Mouse (Mus musculus): ENCODE data around the gene Ift20. TPM values are rescaled to one million over a fixed set of nuclear protein-coding genes. Genes with fewer than 3 reads are reported as not detected.
"Not testable (repeated sequence)": the region's sequence is repeated elsewhere in the genome, so short reads cannot be mapped to it uniquely, and the experiment has no call there.

The Ift20 gene
- total and polyA plus RNA-seq, 3 experiments = 37.6 to 40.6 (median 39.4) TPM

GRCm38 (mm10) chr11:78569806-78570205 is 33.6 kb downstream of the Ift20 start:
- intact Hi-C loops (cut with DNase I) = loop anchor here (5.0 to 10.0 kb wide), 2 partner anchors 52 to 125 kb away; partner anchors contain the start of gene Nlk
- Histone ChIP-seq H3K27ac (no peak overlapping the region; the same call in 1 of the 2 replicates), H3K9ac (ENCODE audit: low read depth, low read length) (no peak overlapping the region), H3K4me3 (no peak overlapping the region), H3K27me3 (ENCODE audit: control insufficient read depth, insufficient read depth, low read length) (no peaks in the 10 kb centered on the region), H3K36me3 (ENCODE audit: control insufficient read depth, insufficient read depth, low read length) (peaks cover 11% of the 10 kb centered on the region), H3K4me1 (ENCODE audit: control insufficient read depth, insufficient read depth, low read length) (peaks cover 8% of the 10 kb centered on the region), H3K79me2 (replicated peaks; ENCODE audit: control insufficient read depth, insufficient read depth, low read length) (no peaks in the 10 kb centered on the region)
- 43% methylated on average over 3 of the region's 3 CpGs for WGBS
- TF ChIP-seq POLR2A (IDR thresholded peaks at IDR 0.05; ENCODE audit: insufficient read depth, low read depth, low read length) (no peak), CTCF (IDR thresholded peaks at IDR 0.05) (no peak)
- DNase-seq = no peak

DNA sequence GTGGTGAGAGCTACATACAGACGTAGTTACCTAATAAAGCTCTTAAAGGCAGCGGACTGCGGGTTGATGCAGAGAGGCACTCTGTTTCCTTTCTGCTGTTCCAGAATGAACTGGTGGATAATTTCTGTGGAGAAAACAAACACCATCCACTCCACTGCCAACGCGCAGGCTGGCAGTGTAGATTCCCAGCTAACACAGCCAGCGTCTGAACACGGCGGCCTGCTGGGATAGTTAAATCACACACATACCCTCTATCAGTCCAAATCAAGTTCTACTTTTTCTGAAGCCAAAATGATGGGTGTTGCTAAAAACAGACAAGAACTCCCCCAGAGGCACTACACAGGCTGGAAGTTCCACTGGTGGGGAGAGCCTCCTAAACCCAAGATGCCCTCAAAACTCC is 35.3 kb downstream of the Ift20 start:
- peaks cover 8% of the 10 kb centered on the region for H3K36me3 ChIP-seq (ENCODE audit: control insufficient read depth, insufficient read depth, low read length)
- WGBS = 94% methylated on average over 8 of the region's 8 CpGs
- intact Hi-C loops (cut with DNase I) = no loop called here

DNA sequence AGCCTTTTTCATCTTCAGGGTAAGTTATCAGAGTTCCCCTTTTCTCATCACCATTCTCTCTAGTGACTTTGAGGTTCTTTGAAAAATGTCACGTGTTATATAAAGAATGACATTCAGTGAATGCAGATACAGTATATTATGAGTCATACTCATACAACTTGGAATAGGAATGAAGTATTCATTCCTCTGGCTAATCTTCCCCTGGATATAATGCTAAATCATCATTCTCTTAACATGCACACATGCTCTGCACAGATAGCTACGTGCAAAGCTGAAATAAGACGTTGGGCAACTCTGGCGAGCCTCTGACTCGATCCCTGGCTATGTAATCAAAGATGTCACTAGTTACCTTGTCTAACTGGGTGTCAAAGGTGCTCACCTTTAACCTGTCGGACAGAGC is 35.7 kb downstream of the Ift20 start:
- Histone ChIP-seq H3K9ac (ENCODE audit: low read depth, low read length) (no peak overlapping the region), H3K36me3 (ENCODE audit: control insufficient read depth, insufficient read depth, low read length) (peaks cover 7% of the 10 kb centered on the region; the same call in 1 of the 2 replicates), H3K4me1 (ENCODE audit: control insufficient read depth, insufficient read depth, low read length) (peaks cover 6% of the 10 kb centered on the region), H3K79me2 (replicated peaks; ENCODE audit: control insufficient read depth, insufficient read depth, low read length) (no peaks in the 10 kb centered on the region), H3K27me3 (ENCODE audit: control insufficient read depth, insufficient read depth, low read length) (no peaks in the 10 kb centered on the region), H3K27ac (no peak overlapping the region), H3K4me3 (no peak overlapping the region)
- 76% methylated on average over 6 of the region's 6 CpGs for WGBS
- no peak for DNase-seq
- intact Hi-C loops (cut with DNase I) = no loop called here
- TF ChIP-seq CTCF (IDR thresholded peaks at IDR 0.05) (no peak), EP300 (IDR thresholded peaks at IDR 0.05; ENCODE audit: insufficient read depth, low read depth, low read length) (no peak), POLR2A (IDR thresholded peaks at IDR 0.05; ENCODE audit: insufficient read depth, low read depth, low read length) (no peak)

More for the DNA sequence above, 35.3 kb downstream of the Ift20 start:
- no peaks in the 10 kb centered on the region for H3K27me3 ChIP-seq (ENCODE audit: control insufficient read depth, insufficient read depth, low read length)
- no peak overlapping the region for H3K27ac ChIP-seq
- H3K4me3 ChIP-seq = no peak overlapping the region
- H3K9ac ChIP-seq (ENCODE audit: low read depth, low read length) = no peak overlapping the region
- H3K79me2 ChIP-seq (replicated peaks; ENCODE audit: control insufficient read depth, insufficient read depth, low read length) = no peaks in the 10 kb centered on the region
- TF ChIP-seq EP300 (IDR thresholded peaks at IDR 0.05; ENCODE audit: insufficient read depth, low read depth, low read length) (no peak), POLR2A (IDR thresholded peaks at IDR 0.05; ENCODE audit: insufficient read depth, low read depth, low read length) (no peak), CTCF (IDR thresholded peaks at IDR 0.05) (no peak)
- H3K4me1 ChIP-seq (ENCODE audit: control insufficient read depth, insufficient read depth, low read length) = peaks cover 6% of the 10 kb centered on the region
- DNase-seq = no peak

GRCm38 (mm10) chr11:78574031-78574430 is 37.9 kb downstream of the Ift20 start:
- H3K27me3 ChIP-seq (ENCODE audit: control insufficient read depth, insufficient read depth, low read length); H3K4me1 ChIP-seq (ENCODE audit: control insufficient read depth, insufficient read depth, low read length); H3K79me2 ChIP-seq (replicated peaks; ENCODE audit: control insufficient read depth, insufficient read depth, low read length); H3K4me3 ChIP-seq; H3K36me3 ChIP-seq (ENCODE audit: control insufficient read depth, insufficient read depth, low read length); H3K27ac ChIP-seq; DNase-seq; H3K9ac ChIP-seq (ENCODE audit: low read depth, low read length); intact Hi-C loops (cut with DNase I): not testable (repeated sequence)
- WGBS = 98% methylated on average over 4 of the region's 4 CpGs

- peaks cover 3% of the 10 kb centered on the region for H3K4me1 ChIP-seq (ENCODE audit: control insufficient read depth, insufficient read depth, low read length)
These were observed 38.4 kb downstream of the Ift20 start for GRCm38 (mm10) chr11:78574536-78574935.

DNA sequence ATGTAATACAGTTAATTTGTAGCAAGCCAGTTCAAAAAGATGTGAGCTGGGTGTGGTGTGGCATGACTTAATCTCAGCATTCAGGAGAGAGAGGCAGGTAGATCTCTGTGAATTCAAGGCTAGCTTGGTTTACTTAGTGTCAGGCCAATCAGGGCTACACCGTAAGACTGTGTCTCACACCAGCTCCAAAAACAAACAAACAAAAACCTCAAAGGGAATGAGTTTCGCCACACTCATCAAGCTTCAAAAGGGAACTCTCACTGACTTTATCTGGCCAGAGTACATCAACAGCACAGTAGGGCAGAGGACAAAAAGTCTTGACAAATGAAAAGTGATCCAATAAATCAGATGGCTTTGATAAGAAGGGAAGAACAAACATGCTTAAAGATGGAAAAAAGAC is 38.8 kb downstream of the Ift20 start:
- H3K4me1 ChIP-seq (ENCODE audit: control insufficient read depth, insufficient read depth, low read length) = no peaks in the 10 kb centered on the region; the same call in none of the 2 replicates
- no peaks in the 10 kb centered on the region for H3K79me2 ChIP-seq (replicated peaks; ENCODE audit: control insufficient read depth, insufficient read depth, low read length)
- no peak for DNase-seq
- no peaks in the 10 kb centered on the region for H3K27me3 ChIP-seq (ENCODE audit: control insufficient read depth, insufficient read depth, low read length)
- no peak overlapping the region for H3K27ac ChIP-seq
- no peak overlapping the region for H3K9ac ChIP-seq (ENCODE audit: low read depth, low read length)
- intact Hi-C loops (cut with DNase I) = no loop called here
- H3K36me3 ChIP-seq (ENCODE audit: control insufficient read depth, insufficient read depth, low read length) = peaks cover 4% of the 10 kb centered on the region; the same call in 1 of the 2 replicates
- 72% methylated on average over 2 of the region's 2 CpGs for WGBS
- H3K4me3 ChIP-seq = no peak overlapping the region
- TF ChIP-seq POLR2A (IDR thresholded peaks at IDR 0.05; ENCODE audit: insufficient read depth, low read depth, low read length) (no peak), EP300 (IDR thresholded peaks at IDR 0.05; ENCODE audit: insufficient read depth, low read depth, low read length) (no peak), CTCF (IDR thresholded peaks at IDR 0.05) (no peak)

More at GRCm38 (mm10) chr11:78574536-78574935, 38.4 kb downstream of the Ift20 start:
- TF ChIP-seq CTCF (IDR thresholded peaks at IDR 0.05) = no peak
- TF ChIP-seq POLR2A (IDR thresholded peaks at IDR 0.05; ENCODE audit: insufficient read depth, low read depth, low read length) = no peak
- no peak for TF ChIP-seq EP300 (IDR thresholded peaks at IDR 0.05; ENCODE audit: insufficient read depth, low read depth, low read length)
- Histone ChIP-seq H3K36me3 (ENCODE audit: control insufficient read depth, insufficient read depth, low read length) (peaks cover 4% of the 10 kb centered on the region; the same call in 1 of the 2 replicates), H3K9ac (ENCODE audit: low read depth, low read length) (no peak overlapping the region), H3K4me3 (no peak overlapping the region), H3K79me2 (replicated peaks; ENCODE audit: control insufficient read depth, insufficient read depth, low read length) (no peaks in the 10 kb centered on the region), H3K27ac (no peak overlapping the region), H3K27me3 (ENCODE audit: control insufficient read depth, insufficient read depth, low read length) (no peaks in the 10 kb centered on the region)
- intact Hi-C loops (cut with DNase I) = no loop called here
- WGBS = 67% methylated on average over 3 of the region's 3 CpGs
- DNase-seq = no peak

Measured in heart, adult 2 months (tissue).